Mouse (Mus musculus): ENCODE data around the gene Ap3s2. TPM values are rescaled to one million over a fixed set of nuclear protein-coding genes. Genes with fewer than 3 reads are reported as not detected.

Ap3s2 gene
- total and polyA plus RNA-seq, 2 experiments from 2014 or later = 32.0 to 35.7 TPM

GRCm38 (mm10) chr7:79892576-79893428 lies 27.6 kb downstream of the Ap3s2 start:
- Histone ChIP-seq H3K4me3 (ENCODE audit: low read length) (no peak overlapping the region), H3K27ac (no peak overlapping the region), H3K4me2 (ENCODE audit: low read depth, low read length) (no peak overlapping the region), H3K4me1 (ENCODE audit: insufficient read depth, low read length) (no peaks in the 10 kb centered on the region), H3K9ac (replicated peaks; ENCODE audit: low read length) (no peak overlapping the region), H3K27me3 (ENCODE audit: insufficient read depth, low read length) (no peaks in the 10 kb centered on the region), H3K9me3 (ENCODE audit: low read length) (no peaks in the 10 kb centered on the region), H3K36me3 (ENCODE audit: insufficient read depth, low read length) (peaks cover 16% of the 10 kb centered on the region; the same call in 1 of the 2 replicates)
- 89% methylated on average over 6 of the region's 6 CpGs for WGBS
- no peak for TF ChIP-seq CTCF (IDR thresholded peaks at IDR 0.05; ENCODE audit: low read depth)
- ATAC-seq (no peak), DNase-seq (ENCODE audit: low spot score) (no peak)

GRCm38 (mm10) chr7:79890436-79891221 lies 29.8 kb downstream of the Ap3s2 start:
- Histone ChIP-seq H3K27me3 (ENCODE audit: insufficient read depth, low read length) (no peaks in the 10 kb centered on the region), H3K9ac (replicated peaks; ENCODE audit: low read length) (no peak overlapping the region), H3K4me1 (ENCODE audit: insufficient read depth, low read length) (no peaks in the 10 kb centered on the region), H3K4me3 (ENCODE audit: low read length) (no peak overlapping the region), H3K27ac (no peak overlapping the region), H3K4me2 (ENCODE audit: low read depth, low read length) (no peak overlapping the region), H3K9me3 (ENCODE audit: low read length) (no peaks in the 10 kb centered on the region), H3K36me3 (ENCODE audit: insufficient read depth, low read length) (peaks cover 16% of the 10 kb centered on the region; the same call in 1 of the 2 replicates)
- ATAC-seq (no peak), DNase-seq (ENCODE audit: low spot score) (no peak)
- no peak for TF ChIP-seq CTCF (IDR thresholded peaks at IDR 0.05; ENCODE audit: low read depth)
- 85% methylated on average over 15 of the region's 15 CpGs for WGBS

GRCm38 (mm10) chr7:79888603-79889002 lies 31.8 kb downstream of the Ap3s2 start:
- peaks cover 10% of the 10 kb centered on the region; the same call in 1 of the 2 replicates for H3K36me3 ChIP-seq (ENCODE audit: insufficient read depth, low read length)
- no peak overlapping the region for H3K27ac ChIP-seq
- 92% methylated on average over 9 of the region's 9 CpGs for WGBS
- H3K4me1 ChIP-seq (ENCODE audit: insufficient read depth, low read length) = no peaks in the 10 kb centered on the region
- DNase-seq (ENCODE audit: low spot score) (no peak), ATAC-seq (no peak)
- H3K9me3 ChIP-seq (ENCODE audit: low read length) = no peaks in the 10 kb centered on the region
- H3K4me2 ChIP-seq (ENCODE audit: low read depth, low read length) = no peak overlapping the region
- no peak overlapping the region for H3K9ac ChIP-seq (replicated peaks; ENCODE audit: low read length)
- TF ChIP-seq CTCF (IDR thresholded peaks at IDR 0.05; ENCODE audit: low read depth) = no peak
- H3K27me3 ChIP-seq (ENCODE audit: insufficient read depth, low read length) = no peaks in the 10 kb centered on the region
- no peak overlapping the region for H3K4me3 ChIP-seq (ENCODE audit: low read length)

DNA sequence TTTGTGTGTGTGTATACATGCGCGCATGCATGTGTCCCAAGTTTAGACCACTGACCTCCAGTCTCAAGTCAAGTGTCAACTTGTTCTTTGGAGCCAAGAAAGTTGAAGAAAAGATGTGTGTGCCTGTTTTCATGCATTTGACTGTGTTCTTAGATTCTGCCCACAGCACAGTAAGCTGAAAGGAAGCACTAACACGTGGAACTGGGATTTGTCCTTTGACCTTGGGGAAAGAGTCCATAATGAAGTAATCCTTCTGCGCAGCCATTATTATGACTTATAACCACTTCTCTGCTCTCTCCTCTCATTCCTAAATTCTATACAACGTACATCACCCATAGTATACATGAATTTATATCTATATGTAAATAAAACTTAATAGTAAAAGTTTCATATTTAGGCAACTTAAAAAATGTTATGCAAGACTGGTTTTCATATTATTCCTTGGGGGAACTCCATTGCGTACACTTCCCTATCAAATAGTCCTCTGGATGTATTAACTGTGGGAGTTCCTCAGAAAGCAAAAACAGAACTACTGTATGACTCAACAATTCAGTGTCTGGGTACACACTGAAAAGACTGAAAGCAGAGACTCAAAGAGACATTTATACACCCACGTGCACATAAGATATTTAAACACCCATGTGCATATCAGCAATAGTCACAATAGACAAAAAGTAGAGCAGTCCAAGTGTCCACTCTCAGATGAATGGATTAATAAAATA lies 36.7 kb downstream of the Ap3s2 start:
- no peak for ATAC-seq
- Histone ChIP-seq H3K4me1 (ENCODE audit: insufficient read depth, low read length) (no peaks in the 10 kb centered on the region), H3K9ac (replicated peaks; ENCODE audit: low read length) (no peak overlapping the region), H3K27me3 (ENCODE audit: insufficient read depth, low read length) (no peaks in the 10 kb centered on the region), H3K27ac (no peak overlapping the region), H3K4me2 (ENCODE audit: low read depth, low read length) (no peak overlapping the region), H3K4me3 (ENCODE audit: low read length) (no peak overlapping the region), H3K36me3 (ENCODE audit: insufficient read depth, low read length) (peaks cover 18% of the 10 kb centered on the region), H3K9me3 (ENCODE audit: low read length) (no peaks in the 10 kb centered on the region)
- DNase-seq (ENCODE audit: low spot score) = no peak
- TF ChIP-seq CTCF (IDR thresholded peaks at IDR 0.05; ENCODE audit: low read depth) = no peak
- 87% methylated on average over 7 of the region's 7 CpGs for WGBS

DNA sequence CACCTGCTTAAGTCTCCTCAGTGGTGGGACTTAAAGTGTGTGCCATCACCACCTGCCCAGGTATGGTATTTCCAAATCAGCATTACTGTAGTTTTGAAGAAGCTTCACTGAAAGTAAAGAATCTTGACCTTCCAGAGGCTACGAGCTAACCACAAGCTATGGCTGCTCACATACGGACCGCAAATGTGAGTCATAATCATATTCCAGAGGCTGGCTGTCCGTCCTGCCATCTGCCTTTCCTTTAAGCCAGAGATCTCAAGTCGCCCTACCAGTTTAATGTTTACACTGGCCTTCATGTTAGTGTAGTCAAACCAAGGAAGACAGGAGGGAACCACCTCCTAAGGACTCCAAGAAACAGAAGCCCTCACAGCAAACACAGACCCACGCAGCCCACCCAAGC lies 38.5 kb downstream of the Ap3s2 start:
- H3K4me2 ChIP-seq (ENCODE audit: low read depth, low read length) = no peak overlapping the region
- no peak for DNase-seq (ENCODE audit: low spot score)
- WGBS = 96% methylated on average over 6 of the region's 6 CpGs
- H3K4me3 ChIP-seq (ENCODE audit: low read length) = no peak overlapping the region
- H3K9ac ChIP-seq (replicated peaks; ENCODE audit: low read length) = no peak overlapping the region
- H3K27me3 ChIP-seq (ENCODE audit: insufficient read depth, low read length) = no peaks in the 10 kb centered on the region
- peaks cover 19% of the 10 kb centered on the region for H3K36me3 ChIP-seq (ENCODE audit: insufficient read depth, low read length)
- H3K9me3 ChIP-seq (ENCODE audit: low read length) = no peaks in the 10 kb centered on the region
- no peak overlapping the region for H3K27ac ChIP-seq
- no peak for TF ChIP-seq CTCF (IDR thresholded peaks at IDR 0.05; ENCODE audit: low read depth)
- ATAC-seq = no peak
- H3K4me1 ChIP-seq (ENCODE audit: insufficient read depth, low read length) = no peaks in the 10 kb centered on the region

DNA sequence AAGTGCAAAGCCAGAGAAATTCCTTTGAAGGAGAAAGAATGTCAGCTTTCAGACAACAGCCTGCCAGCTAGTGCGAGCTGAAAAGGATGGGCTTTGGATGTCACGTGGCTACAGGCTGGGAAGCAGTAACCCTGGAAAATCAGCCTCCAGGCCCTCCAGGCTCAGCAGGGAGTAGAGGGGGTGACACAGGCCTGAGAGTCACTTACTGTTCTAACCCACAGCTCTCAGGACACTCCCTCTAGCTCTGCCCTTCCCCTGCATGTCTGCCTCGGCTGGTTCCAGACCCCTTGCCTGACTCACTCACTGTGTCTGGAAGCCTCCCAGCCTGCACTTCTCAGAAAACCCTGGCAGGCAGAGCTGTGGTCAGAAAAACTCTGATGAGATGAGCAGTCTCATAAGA lies 39.5 kb downstream of the Ap3s2 start:
- WGBS = 44% methylated on average over 3 of the region's 3 CpGs
- Histone ChIP-seq H3K4me1 (ENCODE audit: insufficient read depth, low read length) (no peaks in the 10 kb centered on the region), H3K4me2 (ENCODE audit: low read depth, low read length) (no peak overlapping the region), H3K27me3 (ENCODE audit: insufficient read depth, low read length) (no peaks in the 10 kb centered on the region), H3K27ac (no peak overlapping the region), H3K9ac (replicated peaks; ENCODE audit: low read length) (no peak overlapping the region), H3K36me3 (ENCODE audit: insufficient read depth, low read length) (peaks cover 19% of the 10 kb centered on the region), H3K9me3 (ENCODE audit: low read length) (no peaks in the 10 kb centered on the region), H3K4me3 (ENCODE audit: low read length) (no peak overlapping the region)
- no peak for ATAC-seq
- no peak for DNase-seq (ENCODE audit: low spot score)
- no peak for TF ChIP-seq CTCF (IDR thresholded peaks at IDR 0.05; ENCODE audit: low read depth)
